Mouse (Mus musculus): ENCODE measurements at regions not wholly inside any gene's neighbourhood (a gene's known extent, or its start where the extent isn't known, plus 50 kb on each side); places are given as distances from the start of the nearest gene placed in this dataset.

GRCm38 (mm10) chrX:44228847-44229246 is 139.3 kb downstream of the Dcaf12l2 start:
- Histone ChIP-seq H3K9ac (no peak overlapping the region), H3K27me3 (ENCODE audit: insufficient read depth, low read length) (no peaks in the 10 kb centered on the region), H3K4me3 (ENCODE audit: low read depth, low read length) (no peak overlapping the region), H3K27ac (ENCODE audit: low read depth, low read length) (no peak overlapping the region), H3K4me1 (ENCODE audit: insufficient read depth) (no peaks in the 10 kb centered on the region), H3K9me3 (ENCODE audit: low read length) (no peaks in the 10 kb centered on the region), H3K36me3 (ENCODE audit: insufficient read depth) (no peaks in the 10 kb centered on the region), H3K4me2 (ENCODE audit: low read depth) (no peak overlapping the region)
- 13% methylated on average over 2 of the region's 2 CpGs for WGBS
- peak; percentile 0 for DNase-seq
- TF ChIP-seq CTCF (IDR thresholded peaks at IDR 0.05; ENCODE audit: low read depth) = peak; percentile 35
- ATAC-seq = no peak
